Mouse (Mus musculus) spleen, adult 2 months (tissue): ENCODE measurements around the gene 4931406P16Rik. TPM values are rescaled to one million over a fixed set of nuclear protein-coding genes. Genes with fewer than 3 reads are reported as not detected.
A peak's percentile ranks its signal among the peaks of the same experiment; 100 is the strongest.
"Not testable (repeated sequence)": the region's sequence is repeated elsewhere in the genome, so short reads cannot be mapped to it uniquely, and the experiment has no call there.

Experiments
- DNase-seq, 2 experiments: peaks; one replicate each; pipeline versions ENCODE4 v3.0.0 to v3.0.0-alpha.2; 2012 to 2021; ENCODE audit warnings: low spot score in 2 of 2, low read depth in 1 of 2
- H3K27ac ChIP-seq: fragments of 200-500 bp; 2 replicates; pipeline ENCODE4 v1.5.1; 2012; ENCODE audit warnings: low read length, inconsistent platforms; ENCODE audit not compliant: insufficient read depth
- H3K27me3 ChIP-seq: fragments of 200-500 bp; 2 replicates; pipeline ENCODE4 v1.6.1; 2012; ENCODE audit warnings: mild to moderate bottlenecking, moderate library complexity, low read length, inconsistent platforms; ENCODE audit not compliant: control insufficient read depth, insufficient read depth
- H3K36me3 ChIP-seq: fragments of 200-500 bp; 2 replicates; pipeline ENCODE4 v1.6.1; 2012; ENCODE audit warnings: mild to moderate bottlenecking, low read length, inconsistent platforms; ENCODE audit not compliant: control insufficient read depth, insufficient read depth
- H3K4me1 ChIP-seq: fragments of 200-500 bp; 2 replicates; pipeline ENCODE4 v1.6.1; 2011; ENCODE audit warnings: inconsistent platforms; ENCODE audit not compliant: control insufficient read depth, insufficient read depth, insufficient read length
- H3K4me3 ChIP-seq: fragments of 200-500 bp; 2 replicates; pipeline ENCODE4 v1.5.1; 2011; ENCODE audit warnings: mild to moderate bottlenecking, inconsistent platforms; ENCODE audit not compliant: insufficient read depth, insufficient read length; ENCODE audit errors: extremely low read depth
- CTCF ChIP-seq: fragments of 200-500 bp; IDR thresholded peaks from 2 replicates; pipeline ENCODE4 v1.5.1; 2011; ENCODE audit warnings: mild to moderate bottlenecking, inconsistent platforms; ENCODE audit not compliant: insufficient read depth, insufficient read length, insufficient replicate concordance; ENCODE audit errors: extremely low read depth
- POLR2A ChIP-seq: fragments of 200-500 bp; IDR thresholded peaks from 2 replicates; pipeline ENCODE4 v1.6.1; 2011; ENCODE audit warnings: low read depth, low read length, inconsistent platforms
- WGBS: fragments of 180-500 bp; shearing (Covaris S2); methylation state at CpG from one replicate; pipeline ENCODE4 v1.1.7; 2018; 5-methylcytosine and 5-hydroxymethylcytosine counted together
- polyA plus RNA-seq: library from polyadenylated mRNA; depleted of rRNA; stranded (reverse); fragments of >200 nt; gene quantifications from 2 replicates; pipeline ENCODE4 v1.2.3, GENCODE M21; 2012

Gene 4931406P16Rik
- polyA plus RNA-seq, 1 experiment, result 22.9 TPM

DNA sequence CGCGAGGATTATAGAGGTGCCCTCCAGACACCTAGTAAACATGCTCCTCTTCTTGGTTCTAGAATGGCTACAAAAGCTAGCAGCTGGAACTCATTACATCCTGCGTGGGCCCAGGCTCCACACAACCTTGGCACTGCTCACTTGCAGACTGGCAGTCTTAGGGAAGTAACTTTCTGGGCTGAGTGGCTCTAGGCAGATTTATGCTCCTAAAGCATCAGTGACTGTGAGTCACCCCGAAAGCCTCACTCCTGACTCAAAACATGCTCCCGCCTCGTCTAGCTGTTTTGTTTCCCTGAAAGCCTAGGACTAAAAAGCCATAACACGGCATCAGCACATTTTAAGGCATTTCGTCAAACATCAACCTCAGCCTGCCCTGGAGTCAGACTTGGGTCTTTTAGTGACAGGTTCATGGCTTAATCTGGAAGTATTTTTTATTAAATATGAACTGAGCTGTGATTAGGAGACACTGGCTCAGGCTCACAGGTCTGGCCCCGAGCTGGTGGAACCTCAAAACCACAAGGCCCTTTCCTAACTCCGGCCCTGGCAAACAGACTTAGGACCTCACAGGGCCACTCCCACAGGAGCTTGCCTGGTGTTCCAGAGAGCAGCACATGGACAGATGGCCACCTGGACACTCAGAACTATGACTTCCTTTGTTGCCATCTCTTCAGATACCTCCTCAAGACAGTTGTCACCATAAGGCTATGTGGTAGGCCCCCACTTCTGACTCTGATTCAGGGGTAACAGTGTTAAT lies 28.9 kb upstream of the 4931406P16Rik start:
- 76% methylated on average over 10 of the region's 10 CpGs for WGBS
- no peak for DNase-seq
- peaks cover 2% of the 10 kb centered on the region; the same call in 1 of the 2 replicates for H3K4me1 ChIP-seq
- H3K4me3 ChIP-seq, result no peak overlapping the region
- no peaks in the 10 kb centered on the region for H3K27me3 ChIP-seq
- H3K36me3 ChIP-seq, result peaks cover 23% of the 10 kb centered on the region
- TF ChIP-seq CTCF (no peak), POLR2A (no peak)
- H3K27ac ChIP-seq, result no peak overlapping the region

DNA sequence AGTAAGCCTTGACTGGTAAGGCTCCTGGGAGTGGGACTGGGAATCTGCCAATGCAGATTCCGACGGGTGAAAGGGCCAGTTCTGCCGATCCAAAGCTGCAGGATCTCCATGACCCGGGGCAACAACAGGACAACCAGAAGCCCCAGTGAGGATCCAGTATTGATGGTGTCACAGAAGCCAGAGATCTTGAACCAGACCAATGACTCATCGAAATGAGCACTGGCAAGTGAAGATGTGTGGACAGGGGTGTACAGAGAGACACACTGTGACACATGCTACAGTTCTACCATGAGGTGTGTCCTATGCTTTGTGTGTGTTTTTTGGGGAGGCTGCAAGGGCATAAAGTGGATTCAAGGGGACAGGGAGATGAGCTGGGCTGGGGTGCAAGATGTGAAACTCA lies 27.5 kb upstream of the 4931406P16Rik start:
- no peak for TF ChIP-seq POLR2A
- TF ChIP-seq CTCF, result no peak
- WGBS, result 95% methylated on average over 5 of the region's 5 CpGs
- Histone ChIP-seq H3K27ac (no peak overlapping the region), H3K27me3 (no peaks in the 10 kb centered on the region), H3K4me3 (no peak overlapping the region), H3K4me1 (peaks cover 2% of the 10 kb centered on the region), H3K36me3 (peaks cover 18% of the 10 kb centered on the region)
- DNase-seq, result no peak

DNA sequence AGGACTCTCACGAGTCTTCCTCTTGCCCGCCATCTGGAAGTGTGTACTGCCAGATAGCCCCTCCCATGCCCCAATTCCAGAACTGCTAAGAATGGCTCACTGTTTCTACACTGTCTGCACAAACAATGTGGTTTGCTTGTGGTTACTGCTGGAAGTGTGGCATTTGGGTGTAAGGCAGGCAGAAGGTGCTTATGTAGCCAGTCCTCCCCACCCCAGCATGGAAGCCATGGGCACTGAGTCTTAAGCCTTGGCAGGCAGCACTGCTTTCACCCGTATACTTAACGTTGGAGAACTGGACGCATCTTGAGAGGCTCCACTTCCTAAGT lies 25.8 kb upstream of the 4931406P16Rik start:
- H3K27ac ChIP-seq, result no peak overlapping the region
- TF ChIP-seq CTCF, result no peak
- no peak for TF ChIP-seq POLR2A
- WGBS, result 79% methylated on average over 5 of the region's 5 CpGs
- no peaks in the 10 kb centered on the region for H3K27me3 ChIP-seq
- no peak for DNase-seq
- H3K4me3 ChIP-seq, result no peak overlapping the region
- H3K36me3 ChIP-seq, result peaks cover 10% of the 10 kb centered on the region
- H3K4me1 ChIP-seq, result peaks cover 2% of the 10 kb centered on the region

DNA sequence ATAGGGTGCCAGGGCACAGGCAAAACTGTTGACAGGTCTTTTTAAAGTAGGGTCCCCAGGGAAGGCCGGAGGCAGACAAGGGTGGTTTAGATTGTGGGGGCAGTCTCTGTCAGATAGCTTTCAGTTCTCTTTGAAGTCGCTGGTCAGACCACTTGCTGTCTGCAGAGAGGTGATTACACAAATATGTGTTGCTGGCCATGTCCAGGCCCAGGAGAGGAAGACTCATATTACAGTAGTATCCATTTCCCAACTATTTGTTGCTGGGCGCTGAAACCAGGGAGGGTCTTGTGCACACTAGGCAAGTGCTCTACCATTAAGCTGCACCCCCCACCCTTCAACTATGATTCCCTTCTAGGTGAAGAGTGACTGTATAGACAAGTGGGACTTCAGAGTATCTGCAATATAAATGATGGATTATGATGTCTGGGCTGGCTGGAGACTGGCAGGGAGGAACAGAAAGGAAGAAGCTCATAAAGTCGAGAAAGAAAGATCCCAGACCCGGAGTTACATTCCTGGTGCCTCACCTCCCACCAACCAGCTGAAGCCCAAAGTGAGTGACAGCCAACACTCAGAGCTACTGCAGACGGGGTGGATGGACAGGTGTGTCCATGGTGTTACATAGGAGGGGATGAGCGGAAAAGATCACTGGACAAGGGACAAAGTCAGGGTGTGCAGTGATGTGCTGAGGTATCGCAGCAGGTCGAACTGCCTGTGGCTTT lies 25.3 kb upstream of the 4931406P16Rik start:
- Histone ChIP-seq H3K4me1 (peaks cover 2% of the 10 kb centered on the region), H3K36me3 (peaks cover 5% of the 10 kb centered on the region), H3K27me3 (no peaks in the 10 kb centered on the region), H3K4me3 (no peak overlapping the region), H3K27ac (no peak overlapping the region)
- DNase-seq, result peak in 1 of 2 experiments; percentile 16
- TF ChIP-seq CTCF (no peak), POLR2A (no peak)
- WGBS, result 76% methylated on average over 9 of the region's 9 CpGs

DNA sequence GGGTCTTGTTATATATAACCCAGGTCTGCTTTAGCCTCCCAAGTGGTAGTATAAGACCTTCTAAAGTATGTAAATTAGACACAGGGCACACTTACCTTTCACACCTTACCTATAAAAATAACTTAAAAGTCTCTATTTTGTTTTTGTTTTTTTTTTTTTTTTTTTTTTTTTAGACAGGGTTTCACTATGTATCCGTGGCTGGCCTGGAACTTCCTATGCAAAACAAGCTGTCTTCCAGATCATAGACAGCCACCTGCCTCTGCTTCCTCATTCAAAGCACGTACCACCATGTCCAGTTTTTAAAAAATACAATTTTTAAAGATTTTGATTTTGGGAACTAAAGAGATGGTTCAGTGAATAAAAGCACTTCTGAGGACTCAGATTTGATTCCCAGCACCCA lies 23.9 kb upstream of the 4931406P16Rik start:
- Histone ChIP-seq H3K4me1 (peaks cover 2% of the 10 kb centered on the region), H3K4me3 (no peak overlapping the region), H3K27me3 (no peaks in the 10 kb centered on the region), H3K36me3 (no peaks in the 10 kb centered on the region; the same call in 1 of the 2 replicates), H3K27ac (no peak overlapping the region)
- 18% methylated on average over 2 of the region's 2 CpGs for WGBS
- DNase-seq, result no peak
- TF ChIP-seq POLR2A, result no peak
- no peak for TF ChIP-seq CTCF

DNA sequence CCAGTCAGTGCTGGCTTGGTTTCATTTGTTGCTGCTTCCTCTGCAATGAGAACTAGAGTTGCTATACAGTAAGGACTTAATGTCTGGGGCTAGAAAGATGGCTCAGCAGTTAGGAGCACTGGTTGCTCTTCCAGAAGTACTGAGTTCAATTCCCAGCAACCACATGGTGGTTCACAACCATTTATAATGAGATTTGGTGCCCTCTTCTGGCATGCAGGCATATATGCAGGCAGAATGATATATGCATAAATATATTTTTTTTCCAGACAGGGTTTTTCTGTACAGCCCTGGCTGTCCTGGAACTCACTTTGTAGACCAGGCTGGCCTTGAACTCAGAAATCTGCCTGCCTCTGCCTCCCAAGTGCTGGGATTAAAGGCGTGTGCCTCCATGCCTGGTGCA lies 23.2 kb upstream of the 4931406P16Rik start:
- not testable (repeated sequence) for DNase-seq, H3K27ac ChIP-seq, H3K27me3 ChIP-seq, H3K4me3 ChIP-seq, H3K36me3 ChIP-seq, H3K4me1 ChIP-seq
- 86% methylated on average over 1 of the region's 1 CpGs for WGBS

DNA sequence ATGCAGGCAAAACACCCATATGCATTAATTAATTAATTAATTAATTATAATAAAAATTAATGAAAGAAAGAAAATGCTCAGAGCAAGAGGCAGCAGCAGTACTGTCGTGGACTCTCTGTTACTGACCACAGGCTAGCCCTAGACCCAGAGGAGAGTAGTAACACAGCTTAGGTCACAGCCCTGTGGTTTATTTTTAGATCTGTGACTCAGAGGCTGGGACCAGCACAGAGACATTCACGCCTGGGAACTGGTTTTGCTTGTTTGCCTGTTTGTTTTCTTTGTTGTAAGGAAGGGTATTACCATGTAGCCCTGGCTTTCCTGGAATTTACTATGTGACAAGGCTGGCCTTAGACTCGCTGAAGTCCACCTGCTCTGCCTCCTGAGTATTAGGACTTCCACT lies 14.1 kb upstream of the 4931406P16Rik start:
- WGBS, result 72% methylated on average over 3 of the region's 3 CpGs
- H3K36me3 ChIP-seq, result no peaks in the 10 kb centered on the region
- TF ChIP-seq POLR2A (no peak), CTCF (no peak)
- no peak overlapping the region for H3K27ac ChIP-seq
- DNase-seq, result no peak
- no peaks in the 10 kb centered on the region for H3K27me3 ChIP-seq
- no peaks in the 10 kb centered on the region for H3K4me1 ChIP-seq
- H3K4me3 ChIP-seq, result no peak overlapping the region
